Mouse (Mus musculus) natural killer cell, adult 2 months (primary cell): ENCODE measurements around the gene Ntn5.
A peak's percentile ranks its signal among the peaks of the same experiment; 100 is the strongest.

Experiments
- DNase-seq, 2 experiments: peaks; one replicate each; pipeline ENCODE4 v3.0.0; 2022; ENCODE audit warnings: low spot score in 2 of 2

The Ntn5 gene

DNA sequence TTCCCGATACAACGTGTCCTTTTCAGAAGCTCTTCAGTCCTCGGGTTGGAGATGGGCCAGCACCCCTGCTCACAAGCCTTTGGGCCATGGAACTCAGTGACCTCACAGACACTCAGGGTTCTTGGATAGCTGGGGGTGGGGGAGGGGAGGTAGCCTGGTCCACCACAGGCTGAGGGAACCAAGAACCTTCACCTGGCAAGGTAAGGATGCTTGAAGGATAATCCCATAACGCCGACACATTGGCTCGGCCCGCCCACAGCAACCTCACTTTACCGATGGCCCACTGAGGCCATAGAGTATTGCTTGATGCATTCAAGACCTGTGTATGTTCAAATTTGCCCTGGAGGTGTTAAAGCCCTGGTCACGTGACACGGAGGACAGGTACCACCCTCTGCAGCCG is 41.9 kb downstream of the Ntn5 start, which contains the start of gene Spaca4:
Gene Spaca4 (minus strand): TSS at position 101 of the 400 bp plus-strand sequence.
- DNase-seq, result no peak

DNA sequence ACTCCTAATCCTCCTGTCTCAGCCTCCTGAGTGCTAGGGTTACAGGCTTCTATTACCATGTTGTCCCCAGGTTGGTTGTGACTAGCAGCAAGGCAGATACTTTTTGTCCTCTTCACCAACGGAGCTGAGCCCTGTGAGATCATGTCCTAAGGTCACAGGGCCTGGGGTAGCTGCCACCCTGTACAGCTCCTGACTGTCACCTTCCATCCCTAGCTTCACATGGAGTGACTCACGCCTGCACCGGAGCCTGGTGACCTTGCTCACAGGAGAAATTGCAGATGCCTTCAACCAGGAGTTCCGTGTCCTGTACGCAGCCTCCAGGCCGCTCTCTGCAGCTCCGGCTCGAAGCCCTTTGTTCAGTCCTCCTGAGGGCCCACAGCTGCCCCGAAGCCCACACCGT is 42.6 kb downstream of the Ntn5 start:
- no peak for DNase-seq

DNA sequence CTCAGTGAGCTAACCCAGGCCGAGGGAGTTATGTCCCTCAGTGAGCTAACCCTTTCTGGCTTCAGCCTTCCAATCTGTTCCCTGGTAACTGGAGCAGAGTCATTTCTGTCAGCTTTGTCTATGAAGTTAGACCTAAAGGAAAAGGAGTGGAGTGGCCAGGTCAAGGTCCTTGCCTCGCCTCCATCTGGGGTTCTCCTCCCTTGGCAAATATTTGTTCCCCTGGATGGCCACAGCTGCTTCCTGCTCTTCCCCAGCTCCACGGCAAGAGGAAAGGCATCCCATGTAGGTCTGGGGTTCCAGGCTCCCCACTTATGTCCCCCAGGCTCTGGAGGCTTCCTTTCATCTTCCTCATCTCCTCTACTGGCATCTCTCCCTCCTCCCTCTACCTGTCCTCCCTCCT is 43.8 kb downstream of the Ntn5 start:
- no peak for DNase-seq

DNA sequence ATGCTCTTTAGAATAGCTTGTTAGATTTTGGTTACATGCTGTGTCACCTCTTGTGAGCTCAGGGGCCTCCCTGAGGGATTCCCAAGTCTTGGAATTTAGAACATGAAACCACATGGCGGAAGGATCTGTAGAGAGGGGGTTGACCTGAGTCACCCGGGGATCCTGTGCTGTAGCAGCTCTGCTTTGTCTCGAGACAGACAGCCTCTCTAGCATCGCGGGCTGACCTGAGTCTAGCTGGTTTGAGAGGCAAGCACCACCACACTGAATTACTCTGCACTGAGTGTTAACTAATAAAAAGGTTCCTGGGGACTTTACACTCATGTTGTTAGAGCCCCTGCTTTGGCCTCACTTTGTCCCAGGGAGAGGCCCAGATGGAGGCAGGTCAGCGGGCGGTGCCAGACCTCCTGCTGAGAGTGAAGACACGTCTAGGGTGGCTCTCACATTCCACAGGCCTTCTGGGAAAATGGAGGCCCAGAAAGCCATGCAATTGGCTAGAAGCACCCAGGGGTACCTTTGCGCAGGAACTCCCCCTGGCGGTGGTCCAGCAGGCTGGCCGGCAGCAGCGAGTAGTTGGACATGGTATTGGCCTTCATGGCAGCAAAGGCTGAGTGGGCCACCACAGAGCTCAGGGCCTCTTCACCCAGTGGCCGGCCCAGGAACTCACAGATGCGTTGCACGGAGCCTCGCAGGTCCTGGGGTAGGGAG is 47.1 kb downstream of the Ntn5 start:
- DNase-seq, result peak; percentile 32 to 45

DNA sequence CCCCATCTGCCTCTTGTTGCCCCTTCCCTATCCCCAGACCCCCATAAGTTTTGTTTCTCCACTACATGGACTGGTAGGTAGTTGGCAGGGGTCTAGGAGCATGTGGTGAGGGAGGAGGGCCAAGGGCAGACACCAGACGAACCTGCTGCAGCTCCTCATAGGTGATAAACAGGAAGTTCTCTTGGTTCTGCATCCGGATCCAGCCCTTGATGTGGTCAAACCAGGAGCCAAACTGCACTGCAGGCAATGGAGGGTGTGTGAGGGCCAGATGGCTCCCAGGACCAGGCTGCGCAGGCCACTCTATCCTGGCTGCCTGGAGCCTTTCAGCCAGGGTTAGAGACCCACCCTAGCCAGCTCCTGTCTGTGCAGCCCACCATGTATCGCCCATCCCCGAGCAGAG is 49.7 kb downstream of the Ntn5 start:
- peak; percentile 70 to 72 for DNase-seq

DNA sequence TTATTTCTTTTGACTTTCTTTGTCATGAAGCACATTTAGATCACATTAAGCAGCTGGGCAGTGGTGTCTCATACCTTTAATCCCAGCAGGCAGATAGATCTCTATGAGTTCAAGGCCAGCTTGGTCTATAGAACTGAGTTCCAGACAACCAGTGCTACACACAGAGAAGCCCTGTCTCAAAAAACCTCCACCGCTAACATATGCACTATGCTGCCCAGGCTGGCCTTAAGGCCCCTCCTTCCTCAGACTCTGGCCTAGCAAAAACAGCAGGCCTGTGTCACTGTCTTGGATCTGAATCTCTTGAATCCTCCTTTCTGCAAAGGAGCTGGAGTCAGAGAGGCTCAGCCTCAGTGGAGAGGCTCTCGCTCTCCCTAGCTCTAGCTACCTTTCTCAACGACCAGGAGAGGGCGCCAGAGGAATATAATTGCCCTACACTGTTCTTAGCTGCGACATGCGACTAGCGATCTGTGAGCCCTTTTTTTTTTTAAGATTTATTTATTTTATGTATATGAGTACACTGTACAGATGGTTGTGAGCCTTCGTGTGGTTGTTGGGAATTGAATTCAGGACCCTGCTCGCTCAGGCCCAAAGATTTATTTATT is 55.4 kb downstream of the Ntn5 start:
- DNase-seq, result peak; percentile 79 to 89

DNA sequence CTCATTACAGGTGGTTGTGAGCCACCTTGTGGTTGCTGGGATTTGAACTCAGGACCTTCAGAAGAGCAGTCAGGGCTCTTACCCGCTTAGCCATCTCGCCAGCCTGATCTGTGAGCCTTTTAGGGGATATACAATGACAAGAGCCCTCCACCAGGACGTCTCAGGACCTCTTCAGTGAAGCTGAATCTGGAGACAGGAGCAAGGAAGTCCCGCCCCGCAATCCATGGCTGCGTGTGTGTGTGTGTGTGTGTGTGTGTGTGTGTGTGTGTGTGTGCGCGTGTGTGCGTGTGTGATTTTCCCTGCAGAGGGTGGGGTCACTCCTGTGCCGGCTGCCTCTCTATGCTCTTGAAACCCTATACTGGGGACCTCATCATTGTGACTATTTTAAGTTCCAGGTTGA is 56.0 kb downstream of the Ntn5 start:
- no peak for DNase-seq

DNA sequence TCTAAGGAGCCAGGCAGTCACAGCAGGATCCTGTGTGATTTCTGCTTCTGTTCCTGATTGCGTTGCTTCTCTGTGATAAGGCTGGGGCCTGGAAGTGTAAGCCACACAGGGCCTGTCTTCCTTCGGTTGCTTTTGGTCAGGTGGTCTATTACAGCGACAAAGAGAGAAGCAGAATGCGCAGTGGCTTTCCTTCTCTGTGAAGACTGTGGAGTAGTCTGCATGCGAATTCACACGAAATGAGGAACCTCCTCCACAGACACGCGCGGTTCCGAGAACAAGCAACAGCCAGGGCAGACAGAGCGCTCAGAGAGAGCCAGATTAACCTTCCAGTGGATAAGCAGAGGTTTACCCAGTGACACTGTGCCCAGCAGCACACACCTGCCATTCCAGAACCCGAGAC is 57.5 kb downstream of the Ntn5 start:
- no peak for DNase-seq

DNA sequence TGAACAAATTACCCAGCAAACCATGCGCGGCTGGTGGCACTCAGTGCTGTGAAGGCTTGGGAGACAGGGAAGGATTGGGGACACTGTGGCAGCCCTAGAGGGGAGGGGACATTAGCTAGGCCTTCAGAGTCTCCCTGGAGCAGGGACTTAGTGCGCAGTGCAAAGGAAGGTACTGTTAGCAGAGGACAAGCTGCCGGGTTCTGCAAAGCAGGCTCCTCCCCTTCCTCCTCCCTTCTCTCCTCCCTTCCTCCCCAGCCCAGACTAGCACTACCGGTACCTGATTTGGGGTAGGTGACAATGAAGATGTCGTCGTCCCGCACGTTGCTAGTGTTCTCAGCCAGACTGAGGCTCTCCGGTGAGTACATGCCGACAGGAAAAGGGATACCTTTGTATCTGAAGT is 58.0 kb downstream of the Ntn5 start:
- peak; percentile 44 to 55 for DNase-seq

DNA sequence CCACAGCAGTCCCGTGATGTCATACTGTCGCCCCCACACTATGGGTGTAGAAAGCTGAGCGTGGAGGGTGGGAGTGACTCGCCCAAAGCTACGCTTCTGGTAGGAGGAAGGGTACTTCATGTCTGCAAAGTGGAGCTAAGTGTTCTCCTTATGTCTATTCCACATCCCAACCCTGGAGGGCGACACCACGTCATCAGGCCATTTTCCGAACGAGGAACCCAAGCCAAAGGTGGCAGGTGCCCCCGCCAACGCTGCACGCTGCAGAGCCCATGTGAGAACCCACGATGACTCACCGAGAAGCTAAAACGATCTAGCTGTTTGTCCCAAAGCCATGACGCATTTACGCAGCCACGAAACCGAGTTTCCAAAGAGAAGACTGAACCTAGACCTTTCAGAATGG is 58.5 kb downstream of the Ntn5 start:
- peak; percentile 82 to 88 for DNase-seq
